Mouse (Mus musculus) hindbrain, embryonic 14.5 days (tissue): Measurements from ENCODE around the gene Gkap1. TPM values are rescaled to one million over a fixed set of nuclear protein-coding genes. Genes with fewer than 3 reads are reported as not detected.

Source experiments
- ATAC-seq: fragments of 200-750 bp; cut with Nextera tagmentation; 2 replicates; pipeline ENCODE4 v1.8.0; 2017; ENCODE audit warnings: moderate number of reproducible peaks, mild to moderate bottlenecking, moderate TSS enrichment, moderate library complexity; ENCODE audit not compliant: low FRiP score
- DNase-seq: peaks from one replicate; pipeline ENCODE4 v3.0.0-alpha.2; 2015; ENCODE audit warnings: low spot score
- H3K27ac ChIP-seq: fragments of 300-500 bp; sonication (generic); 2 replicates; pipeline ENCODE4 v1.5.1; 2014; ENCODE audit warnings: mild to moderate bottlenecking, moderate library complexity
- H3K27me3 ChIP-seq: fragments of 300-500 bp; sonication (generic); 2 replicates; pipeline ENCODE4 v1.6.1; 2014; ENCODE audit warnings: mild to moderate bottlenecking, low read length, mixed read lengths; ENCODE audit not compliant: control insufficient read depth, insufficient read depth
- H3K36me3 ChIP-seq: fragments of 300-500 bp; sonication (generic); replicated peaks from 2 replicates; pipeline ENCODE4 v1.6.1; 2014; ENCODE audit not compliant: control insufficient read depth, insufficient read depth
- H3K4me1 ChIP-seq: fragments of 300-500 bp; sonication (generic); replicated peaks from 2 replicates; pipeline ENCODE4 v1.6.1; 2014; ENCODE audit warnings: antibody characterized with exemption, low read length, mixed read lengths; ENCODE audit not compliant: control insufficient read depth, insufficient read depth
- H3K4me2 ChIP-seq: fragments of 300-500 bp; sonication (generic); replicated peaks from 2 replicates; pipeline ENCODE4 v1.6.1; 2014; ENCODE audit warnings: mild to moderate bottlenecking, moderate library complexity
- H3K4me3 ChIP-seq: fragments of 300-500 bp; sonication (generic); replicated peaks from 2 replicates; pipeline ENCODE4 v1.5.1; 2014; ENCODE audit warnings: mild to moderate bottlenecking, low read length
- H3K9ac ChIP-seq: fragments of 300-500 bp; sonication (generic); 2 replicates; pipeline ENCODE4 v1.6.1; 2014
- H3K9me3 ChIP-seq: fragments of 300-500 bp; sonication (generic); 2 replicates; pipeline ENCODE4 v1.6.1; 2016; ENCODE audit warnings: low read length; ENCODE audit not compliant: control insufficient read depth
- WGBS: fragments of 180-500 bp; shearing (Covaris S2); extraction: QIAGEN DNeasy Blood & Tissue Kit; methylation state at CpG from one replicate; pipeline ENCODE4 v1.1.7; 2014; 5-methylcytosine and 5-hydroxymethylcytosine counted together
- microRNA-seq: library from miRNA; unstranded; fragments of <30 nt; microRNA quantifications from one replicate; pipeline ENCODE4, GENCODE M21; 2016
- polyA plus RNA-seq: library from polyadenylated mRNA; unstranded; fragments of >200 nt; fragmentation: Nextera tagmentation; extraction: Ambion mirVana; gene quantifications from 2 replicates; pipeline ENCODE4 v1.2.1, GENCODE M21; 2014

Gkap1 gene
- polyA plus RNA-seq, 1 experiment from 2014 or later: 29.9 TPM

- no peak overlapping the region for H3K9ac ChIP-seq
- no peak overlapping the region for H3K27ac ChIP-seq
- H3K4me2 ChIP-seq: no peak overlapping the region
- H3K9me3 ChIP-seq: no peaks in the 10 kb centered on the region
- ATAC-seq (no peak), DNase-seq (no peak)
- peaks cover 61% of the 10 kb centered on the region for H3K36me3 ChIP-seq
- H3K4me1 ChIP-seq: no peaks in the 10 kb centered on the region
- H3K27me3 ChIP-seq: no peaks in the 10 kb centered on the region
- WGBS: 86% methylated on average over 8 of the region's 8 CpGs
- no peak overlapping the region for H3K4me3 ChIP-seq
These were observed 89.2 kb downstream of the Gkap1 start for GRCm38 (mm10) chr13:58186281-58186680.

- Histone ChIP-seq H3K4me1 (no peaks in the 10 kb centered on the region), H3K4me2 (no peak overlapping the region), H3K27me3 (no peaks in the 10 kb centered on the region), H3K9me3 (no peaks in the 10 kb centered on the region), H3K9ac (no peak overlapping the region), H3K36me3 (peaks cover 60% of the 10 kb centered on the region), H3K4me3 (no peak overlapping the region), H3K27ac (no peak overlapping the region)
- DNase-seq (no peak), ATAC-seq (no peak)
- 89% methylated on average over 3 of the region's 3 CpGs for WGBS
These were observed 91.4 kb downstream of the Gkap1 start for GRCm38 (mm10) chr13:58184111-58184510.

Small RNA genes within 50 kb of the gene (microRNA-seq; reads per million reads assigned to microRNA genes)
- not detected for gene Mir6369

Other genes starting within 250 kb of the Gkap1 start
- gene Klhl3, start 162.1 kb downstream of the Gkap1 start, polyA plus RNA-seq: 10.8 and 11.9 TPM in 2 replicates
- 50.2 and 56.9 TPM in 2 replicates for gene Hnrnpa0, start 147.1 kb downstream of the Gkap1 start, polyA plus RNA-seq
- gene Idnk, start 118.0 kb downstream of the Gkap1 start, polyA plus RNA-seq: 53.4 and 63.2 TPM in 2 replicates
- 120 and 149 TPM in 2 replicates for gene Ubqln1, start 60.0 kb downstream of the Gkap1 start, polyA plus RNA-seq
- gene Kif27, start 83.4 kb upstream of the Gkap1 start, polyA plus RNA-seq: 2.7 and 3.1 TPM in 2 replicates
- gene 2210016F16Rik, start 109.5 kb upstream of the Gkap1 start, polyA plus RNA-seq: 25.6 and 26.3 TPM in 2 replicates
- 24.3 and 24.9 TPM in 2 replicates for gene Rmi1, start 126.5 kb upstream of the Gkap1 start, polyA plus RNA-seq
- gene Hnrnpk, start 127.6 kb upstream of the Gkap1 start, polyA plus RNA-seq: 1,306 and 1,409 TPM in 2 replicates